Mouse (Mus musculus): ENCODE measurements around the gene Trim41. TPM values are rescaled to one million over a fixed set of nuclear protein-coding genes. Genes with fewer than 3 reads are reported as not detected.
"Not testable (repeated sequence)": the region's sequence is repeated elsewhere in the genome, so short reads cannot be mapped to it uniquely, and the experiment has no call there.

Trim41 gene
- polyA plus RNA-seq, 1 experiment from 2014 or later = 4.5 TPM

DNA sequence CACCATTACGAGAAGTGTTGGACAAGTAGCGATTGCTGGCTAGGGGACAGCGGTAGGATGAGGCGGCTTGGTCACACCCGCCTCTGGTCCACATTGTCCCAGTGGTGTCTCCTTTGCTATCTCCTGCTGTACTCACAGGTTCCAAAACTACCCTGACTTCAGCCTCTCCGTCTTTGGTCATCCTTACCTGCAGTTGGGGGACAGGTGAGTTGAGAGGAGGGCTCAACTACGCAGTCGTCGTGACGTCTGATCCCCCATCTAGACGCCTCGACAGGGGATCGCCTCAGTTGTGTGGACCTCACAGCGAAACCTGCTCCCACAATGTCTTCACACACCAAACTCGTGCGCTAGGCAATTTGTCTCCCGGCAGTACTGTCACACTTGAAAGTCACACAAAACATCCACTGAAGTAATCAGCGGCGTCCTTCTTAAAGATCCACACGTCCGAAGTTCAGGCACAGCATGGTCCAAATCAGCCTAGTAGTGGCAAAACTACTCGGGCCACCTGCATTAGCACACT, 7.2 kb upstream of the Trim41 start:
- H3K9ac ChIP-seq (ENCODE audit: low read length) = peak overlapping the region; percentile 45
- 3% methylated on average over 22 of the region's 22 CpGs for WGBS
- no peaks in the 10 kb centered on the region for H3K9me3 ChIP-seq (ENCODE audit: control insufficient read depth, low read length)
- 0 out of 2 replicates have a peak, but pooled peaks cover 7% of the 10 kb centered on the region for H3K4me1 ChIP-seq (replicated peaks; ENCODE audit: control insufficient read depth, insufficient read depth, low read length)
- H3K36me3 ChIP-seq (ENCODE audit: control insufficient read depth, insufficient read depth, low read length) = no peaks in the 10 kb centered on the region
- peak overlapping the region; percentile 34 for H3K4me3 ChIP-seq (ENCODE audit: low read depth, low read length)
- H3K4me2 ChIP-seq (ENCODE audit: low read depth, low read length, severe bottlenecking) = peak overlapping the region; percentile 58
- no peak for DNase-seq (ENCODE audit: low spot score)
- no peak overlapping the region for H3K27ac ChIP-seq (ENCODE audit: low read depth, low read length)
- H3K27me3 ChIP-seq (ENCODE audit: control insufficient read depth, insufficient read depth, low read length) = peaks cover 13% of the 10 kb centered on the region
- no peak for ATAC-seq (replicated peaks; ENCODE audit: low FRiP score)

GRCm38 (mm10) chr11:48823536-48823972, 6.4 kb upstream of the Trim41 start:
- peaks cover 13% of the 10 kb centered on the region for H3K27me3 ChIP-seq (ENCODE audit: control insufficient read depth, insufficient read depth, low read length)
- peak; percentile 27; the same call in 1 of the 2 replicates for ATAC-seq (replicated peaks; ENCODE audit: low FRiP score)
- H3K9ac ChIP-seq (ENCODE audit: low read length) = peak overlapping the region; percentile 45; the same call in 1 of the 2 replicates

GRCm38 (mm10) chr11:48822768-48823512, 5.8 kb upstream of the Trim41 start:
- Histone ChIP-seq H3K36me3 (ENCODE audit: control insufficient read depth, insufficient read depth, low read length) (no peaks in the 10 kb centered on the region), H3K27me3 (ENCODE audit: control insufficient read depth, insufficient read depth, low read length) (peaks cover 13% of the 10 kb centered on the region), H3K9me3 (ENCODE audit: control insufficient read depth, low read length) (no peaks in the 10 kb centered on the region), H3K4me1 (replicated peaks; ENCODE audit: control insufficient read depth, insufficient read depth, low read length) (0 out of 2 replicates have a peak, but pooled peaks cover 7% of the 10 kb centered on the region), H3K27ac (ENCODE audit: low read depth, low read length) (no peak overlapping the region), H3K4me2 (ENCODE audit: low read depth, low read length, severe bottlenecking) (peak overlapping the region; percentile 58), H3K9ac (ENCODE audit: low read length) (no peak overlapping the region), H3K4me3 (ENCODE audit: low read depth, low read length) (peak overlapping the region; percentile 34)
- no peak for DNase-seq (ENCODE audit: low spot score)
- no peak for ATAC-seq (replicated peaks; ENCODE audit: low FRiP score)
- 32% methylated on average over 14 of the region's 14 CpGs for WGBS

More at GRCm38 (mm10) chr11:48823536-48823972, 6.4 kb upstream of the Trim41 start:
- H3K36me3 ChIP-seq (ENCODE audit: control insufficient read depth, insufficient read depth, low read length) = no peaks in the 10 kb centered on the region
- peak overlapping the region; percentile 34 for H3K4me3 ChIP-seq (ENCODE audit: low read depth, low read length)
- H3K27ac ChIP-seq (ENCODE audit: low read depth, low read length) = no peak overlapping the region
- under 1% methylated on average over 15 of the region's 15 CpGs for WGBS
- no peaks in the 10 kb centered on the region for H3K9me3 ChIP-seq (ENCODE audit: control insufficient read depth, low read length)
- peak; percentile 87 for DNase-seq (ENCODE audit: low spot score)
- H3K4me2 ChIP-seq (ENCODE audit: low read depth, low read length, severe bottlenecking) = peak overlapping the region; percentile 58
- H3K4me1 ChIP-seq (replicated peaks; ENCODE audit: control insufficient read depth, insufficient read depth, low read length) = 0 out of 2 replicates have a peak, but pooled peaks cover 7% of the 10 kb centered on the region

DNA sequence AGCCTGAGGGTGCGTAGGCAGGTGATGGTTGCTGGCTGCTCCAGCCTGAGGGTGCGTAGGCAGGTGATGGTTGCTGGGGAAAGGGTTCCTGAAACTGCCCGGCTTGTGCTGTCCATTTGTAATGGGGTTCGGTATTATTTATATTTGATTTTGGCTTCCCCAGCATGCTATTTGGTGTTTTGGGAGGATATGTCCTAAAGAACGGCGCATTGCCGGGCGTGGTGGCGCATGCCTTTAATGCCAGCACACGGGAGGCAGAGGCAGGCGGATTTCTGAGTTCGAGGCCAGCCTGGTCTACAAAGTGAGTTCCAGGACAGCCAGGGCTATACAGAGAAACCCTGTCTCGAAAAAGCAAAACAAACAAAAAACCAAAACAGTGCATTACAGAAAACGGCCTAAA, 4.1 kb upstream of the Trim41 start:
- 86% methylated on average over 14 of the region's 14 CpGs for WGBS
- H3K9me3 ChIP-seq (ENCODE audit: control insufficient read depth, low read length); H3K4me1 ChIP-seq (replicated peaks; ENCODE audit: control insufficient read depth, insufficient read depth, low read length); H3K4me2 ChIP-seq (ENCODE audit: low read depth, low read length, severe bottlenecking); DNase-seq (ENCODE audit: low spot score); H3K36me3 ChIP-seq (ENCODE audit: control insufficient read depth, insufficient read depth, low read length); ATAC-seq (replicated peaks; ENCODE audit: low FRiP score); H3K9ac ChIP-seq (ENCODE audit: low read length); H3K4me3 ChIP-seq (ENCODE audit: low read depth, low read length); H3K27ac ChIP-seq (ENCODE audit: low read depth, low read length): not testable (repeated sequence)
- H3K27me3 ChIP-seq (ENCODE audit: control insufficient read depth, insufficient read depth, low read length) = peaks cover 13% of the 10 kb centered on the region

DNA sequence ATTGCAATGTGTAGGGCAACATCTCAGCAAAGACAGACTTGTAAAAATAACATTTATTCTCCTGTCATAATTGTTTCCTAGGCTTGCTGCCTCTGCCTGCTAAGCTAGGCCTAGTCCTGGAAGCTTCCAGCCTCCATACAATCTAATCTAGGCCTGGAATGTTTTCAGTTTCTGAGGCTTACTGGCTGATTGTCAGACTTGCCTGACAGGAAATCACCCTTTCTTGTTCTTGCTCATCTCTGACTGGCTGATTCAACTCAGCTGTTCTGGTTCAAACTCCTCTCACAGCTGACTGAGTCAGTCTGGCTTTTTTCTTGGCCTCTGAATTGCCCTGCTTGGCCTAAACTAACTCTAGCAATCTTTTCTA, 3.1 kb upstream of the Trim41 start:
- DNase-seq (ENCODE audit: low spot score) = no peak
- no peak for ATAC-seq (replicated peaks; ENCODE audit: low FRiP score)
- H3K27me3 ChIP-seq (ENCODE audit: control insufficient read depth, insufficient read depth, low read length) = peaks cover 13% of the 10 kb centered on the region

DNA sequence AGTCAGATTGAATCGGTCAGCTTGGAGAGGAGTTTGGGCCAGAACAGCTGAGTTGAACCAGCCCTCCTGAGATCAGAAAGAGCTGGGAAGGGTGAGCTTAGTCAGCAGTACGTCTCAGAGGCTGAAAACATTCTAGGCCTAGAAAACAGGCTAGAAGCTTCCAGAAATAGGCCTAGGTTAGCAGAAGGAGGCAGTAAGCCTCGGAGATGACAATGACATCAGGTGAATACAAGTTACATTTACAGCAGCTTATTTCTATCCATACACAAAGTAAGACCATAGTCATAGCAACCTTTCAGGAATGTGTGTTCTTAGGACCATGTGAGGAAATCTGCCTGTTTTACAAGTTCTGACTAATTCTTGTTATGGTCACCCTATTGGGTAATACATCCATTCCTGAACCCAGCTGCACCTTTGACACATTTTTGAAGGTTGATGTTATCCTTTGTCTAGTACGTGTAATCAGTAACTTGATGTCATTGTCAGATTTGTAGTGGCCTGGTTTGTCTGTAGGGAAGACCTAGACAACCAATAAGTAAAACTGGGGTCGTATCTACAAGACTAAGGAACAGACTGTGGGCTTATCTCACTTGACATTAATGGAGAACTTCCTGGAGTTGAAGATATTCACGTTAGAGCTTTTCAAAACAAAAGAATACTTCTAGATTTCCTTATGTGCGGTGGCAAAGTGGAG, 2.6 kb upstream of the Trim41 start:
- no peak overlapping the region for H3K4me2 ChIP-seq (ENCODE audit: low read depth, low read length, severe bottlenecking)
- no peak overlapping the region for H3K4me3 ChIP-seq (ENCODE audit: low read depth, low read length)
- H3K9me3 ChIP-seq (ENCODE audit: control insufficient read depth, low read length) = no peaks in the 10 kb centered on the region
- no peak overlapping the region for H3K27ac ChIP-seq (ENCODE audit: low read depth, low read length)
- H3K4me1 ChIP-seq (replicated peaks; ENCODE audit: control insufficient read depth, insufficient read depth, low read length) = peaks cover 12% of the 10 kb centered on the region
- 78% methylated on average over 7 of the region's 7 CpGs for WGBS
- ATAC-seq (replicated peaks; ENCODE audit: low FRiP score) (no peak), DNase-seq (ENCODE audit: low spot score) (no peak)
- no peaks in the 10 kb centered on the region for H3K36me3 ChIP-seq (ENCODE audit: control insufficient read depth, insufficient read depth, low read length)
- H3K27me3 ChIP-seq (ENCODE audit: control insufficient read depth, insufficient read depth, low read length) = peaks cover 10% of the 10 kb centered on the region
- H3K9ac ChIP-seq (ENCODE audit: low read length) = no peak overlapping the region

More for the DNA sequence above, 3.1 kb upstream of the Trim41 start:
- Histone ChIP-seq H3K27ac (ENCODE audit: low read depth, low read length) (no peak overlapping the region), H3K9me3 (ENCODE audit: control insufficient read depth, low read length) (no peaks in the 10 kb centered on the region), H3K4me3 (ENCODE audit: low read depth, low read length) (no peak overlapping the region), H3K36me3 (ENCODE audit: control insufficient read depth, insufficient read depth, low read length) (no peaks in the 10 kb centered on the region), H3K4me2 (ENCODE audit: low read depth, low read length, severe bottlenecking) (no peak overlapping the region), H3K9ac (ENCODE audit: low read length) (no peak overlapping the region), H3K4me1 (replicated peaks; ENCODE audit: control insufficient read depth, insufficient read depth, low read length) (peaks cover 12% of the 10 kb centered on the region)

DNA sequence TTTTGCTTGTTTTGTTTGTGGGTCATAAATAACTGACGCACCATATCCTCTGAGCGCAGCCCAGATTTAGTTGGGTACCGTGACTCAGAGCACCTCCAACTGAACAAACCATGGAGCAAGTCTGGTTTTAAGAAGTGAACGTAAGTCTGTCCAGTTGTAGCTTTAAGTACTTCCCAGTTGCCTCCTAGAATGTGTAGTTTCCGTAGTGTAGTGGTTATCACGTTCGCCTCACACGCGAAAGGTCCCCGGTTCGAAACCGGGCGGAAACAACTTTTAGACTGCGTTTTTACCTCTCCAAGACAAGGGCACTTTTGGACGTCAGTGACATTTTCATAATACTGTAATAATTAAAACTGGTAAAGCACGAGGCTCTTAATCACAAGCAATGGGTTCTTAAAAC, 1.2 kb upstream of the Trim41 start:
- Histone ChIP-seq H3K4me3 (ENCODE audit: low read depth, low read length) (peak overlapping the region; percentile 77), H3K27me3 (ENCODE audit: control insufficient read depth, insufficient read depth, low read length) (no peaks in the 10 kb centered on the region; the same call in 1 of the 2 replicates), H3K9me3 (ENCODE audit: control insufficient read depth, low read length) (no peaks in the 10 kb centered on the region), H3K36me3 (ENCODE audit: control insufficient read depth, insufficient read depth, low read length) (no peaks in the 10 kb centered on the region), H3K27ac (ENCODE audit: low read depth, low read length) (no peak overlapping the region), H3K9ac (ENCODE audit: low read length) (peak overlapping the region; percentile 87; the same call in 1 of the 2 replicates), H3K4me1 (replicated peaks; ENCODE audit: control insufficient read depth, insufficient read depth, low read length) (peaks cover 6% of the 10 kb centered on the region), H3K4me2 (ENCODE audit: low read depth, low read length, severe bottlenecking) (peak overlapping the region; percentile 82)
- ATAC-seq (replicated peaks; ENCODE audit: low FRiP score) (0 out of 2 replicates have a peak, but pooled peaks have one; percentile 1), DNase-seq (ENCODE audit: low spot score) (peak; percentile 90)
- 1% methylated on average over 16 of the region's 16 CpGs for WGBS

DNA sequence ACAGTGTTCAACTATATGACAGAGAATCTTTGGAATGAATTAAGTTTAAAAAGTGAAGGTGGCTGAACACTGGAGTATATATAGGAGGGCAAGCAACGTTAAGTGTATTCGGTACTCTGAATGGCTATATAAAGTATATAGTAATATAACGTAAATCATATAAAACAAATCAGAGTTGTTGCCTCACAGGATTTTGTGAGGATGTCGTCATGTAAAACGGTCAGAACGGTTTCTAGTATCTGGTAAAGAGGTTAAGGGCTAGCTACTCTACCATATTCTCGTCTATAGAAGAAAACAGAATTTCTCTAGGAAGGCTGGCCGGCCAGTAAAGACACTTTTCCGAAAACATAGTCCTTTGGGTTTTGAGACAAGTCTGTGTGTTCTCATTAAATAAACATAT, 641 bp upstream of the Trim41 start:
- Histone ChIP-seq H3K4me3 (ENCODE audit: low read depth, low read length) (peak overlapping the region; percentile 77), H3K9me3 (ENCODE audit: control insufficient read depth, low read length) (no peaks in the 10 kb centered on the region), H3K9ac (ENCODE audit: low read length) (peak overlapping the region; percentile 87), H3K4me1 (replicated peaks; ENCODE audit: control insufficient read depth, insufficient read depth, low read length) (peaks cover 6% of the 10 kb centered on the region), H3K4me2 (ENCODE audit: low read depth, low read length, severe bottlenecking) (peak overlapping the region; percentile 82), H3K27me3 (ENCODE audit: control insufficient read depth, insufficient read depth, low read length) (no peaks in the 10 kb centered on the region), H3K36me3 (ENCODE audit: control insufficient read depth, insufficient read depth, low read length) (no peaks in the 10 kb centered on the region), H3K27ac (ENCODE audit: low read depth, low read length) (peak overlapping the region; percentile 92; the same call in 1 of the 2 replicates)
- DNase-seq (ENCODE audit: low spot score) (no peak), ATAC-seq (replicated peaks; ENCODE audit: low FRiP score) (peak; percentile 7; the same call in 1 of the 2 replicates)
- 8% methylated on average over 9 of the region's 9 CpGs for WGBS
